Mouse (Mus musculus): ENCODE measurements around the gene Nrxn3.

Gene Nrxn3

GRCm38 (mm10) chr12:89312586-89312985, 589.9 kb downstream of the Nrxn3 start:
- DNase-seq (ENCODE audit: low read depth, low spot score): no peak

- DNase-seq (ENCODE audit: low read depth, low spot score): peak; percentile 46
Measured at GRCm38 (mm10) chr12:89325864-89326560, 603.3 kb downstream of the Nrxn3 start.

GRCm38 (mm10) chr12:89331474-89332263, 609.0 kb downstream of the Nrxn3 start:
- peak; percentile 79 for DNase-seq (ENCODE audit: low read depth, low spot score)

GRCm38 (mm10) chr12:89333486-89333885, 610.8 kb downstream of the Nrxn3 start:
- DNase-seq (ENCODE audit: low read depth, low spot score): peak; percentile 59

- no peak for DNase-seq (ENCODE audit: low read depth, low spot score)
Measured at GRCm38 (mm10) chr12:89364850-89365249, 642.2 kb downstream of the Nrxn3 start.

- peak; percentile 56 for DNase-seq (ENCODE audit: low read depth, low spot score)
Measured at GRCm38 (mm10) chr12:89369939-89370338, 647.3 kb downstream of the Nrxn3 start.

GRCm38 (mm10) chr12:89376600-89376999, 653.9 kb downstream of the Nrxn3 start:
- DNase-seq (ENCODE audit: low read depth, low spot score): peak; percentile 57

- peak; percentile 90 for DNase-seq (ENCODE audit: low read depth, low spot score)
Measured at GRCm38 (mm10) chr12:89377051-89377643, 654.5 kb downstream of the Nrxn3 start.

- DNase-seq (ENCODE audit: low read depth, low spot score): no peak
Measured at GRCm38 (mm10) chr12:89377687-89378086, 655.0 kb downstream of the Nrxn3 start.

GRCm38 (mm10) chr12:89383254-89383653, 660.6 kb downstream of the Nrxn3 start:
- DNase-seq (ENCODE audit: low read depth, low spot score): peak; percentile 76

GRCm38 (mm10) chr12:89395121-89395792, 672.6 kb downstream of the Nrxn3 start:
- peak; percentile 77 for DNase-seq (ENCODE audit: low read depth, low spot score)

GRCm38 (mm10) chr12:89436519-89436918, 713.8 kb downstream of the Nrxn3 start:
- no peak for DNase-seq (ENCODE audit: low read depth, low spot score)

- peak; percentile 55 for DNase-seq (ENCODE audit: low read depth, low spot score)
Measured at GRCm38 (mm10) chr12:89442323-89443038, 719.8 kb downstream of the Nrxn3 start.

GRCm38 (mm10) chr12:89450667-89451298, 728.1 kb downstream of the Nrxn3 start:
- peak; percentile 79 for DNase-seq (ENCODE audit: low read depth, low spot score)

GRCm38 (mm10) chr12:89470226-89470625, 747.5 kb downstream of the Nrxn3 start:
- DNase-seq (ENCODE audit: low read depth, low spot score): no peak

- peak; percentile 57 for DNase-seq (ENCODE audit: low read depth, low spot score)
Measured at GRCm38 (mm10) chr12:89471289-89471688, 748.6 kb downstream of the Nrxn3 start.

GRCm38 (mm10) chr12:89471874-89472273, 749.2 kb downstream of the Nrxn3 start:
- no peak for DNase-seq (ENCODE audit: low read depth, low spot score)

GRCm38 (mm10) chr12:89479096-89479495, 756.4 kb downstream of the Nrxn3 start:
- peak; percentile 67 for DNase-seq (ENCODE audit: low read depth, low spot score)

- DNase-seq (ENCODE audit: low read depth, low spot score): no peak
Measured at GRCm38 (mm10) chr12:89482223-89482622, 759.5 kb downstream of the Nrxn3 start.

- DNase-seq (ENCODE audit: low read depth, low spot score): peak; percentile 16
Measured at GRCm38 (mm10) chr12:89504026-89504425, 781.4 kb downstream of the Nrxn3 start.

Data from brain, adult 2 months (tissue).